Mouse (Mus musculus) urinary bladder, postnatal 4 days (tissue): ENCODE results near the gene Ube2f.

Experiments used
- DNase-seq, 2 experiments: peaks; one replicate each; pipeline ENCODE4 v3.0.0; 2021 to 2022; ENCODE audit warnings: low spot score in 2 of 2

The Ube2f gene

DNA sequence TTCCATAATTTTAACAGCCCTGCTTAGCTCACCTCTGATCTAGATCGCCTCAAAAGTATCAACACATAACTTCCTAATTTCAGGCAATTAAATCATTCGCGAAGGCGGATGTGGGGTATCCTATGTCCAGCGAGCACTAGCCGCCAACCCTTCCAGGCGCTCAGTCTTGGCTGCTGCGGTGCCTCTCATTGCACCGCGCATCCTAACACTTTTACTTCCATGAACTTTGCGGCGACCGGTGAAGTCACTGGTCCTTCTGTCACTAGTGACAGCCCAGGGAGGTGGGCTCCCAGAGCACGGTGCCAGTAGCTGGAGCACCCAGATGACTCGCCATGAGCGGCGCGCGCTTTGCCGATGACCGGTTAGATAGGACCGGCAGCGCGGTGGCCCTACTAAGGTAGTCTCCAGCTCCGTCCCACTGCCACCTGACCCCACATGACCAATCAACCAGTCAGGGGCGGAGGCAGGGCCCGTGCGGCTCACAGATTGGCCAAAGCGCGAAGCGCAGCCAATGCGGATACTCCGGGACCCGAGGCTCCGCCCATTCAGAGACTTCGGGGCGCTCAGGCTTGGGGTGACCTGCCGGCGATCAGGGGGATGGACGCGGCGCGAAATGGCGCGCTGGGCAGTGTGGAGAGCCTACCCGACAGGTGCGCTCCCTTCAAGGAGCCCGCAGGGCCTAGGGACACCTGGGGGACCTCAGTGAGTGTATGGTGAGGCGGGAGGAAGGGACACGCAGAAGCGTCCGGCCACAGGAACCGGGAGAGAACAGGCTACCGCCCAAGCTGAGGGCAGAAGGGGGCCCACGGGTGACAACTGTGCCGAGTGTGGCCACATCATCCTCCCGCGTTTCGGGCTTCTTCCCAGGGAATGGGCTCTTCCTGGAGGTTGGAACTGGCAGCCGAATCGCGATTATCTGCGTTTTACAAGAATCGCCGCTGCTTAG, 48.0 kb downstream of the Ube2f start, which contains the start of gene Scly:
TSS of gene Scly (plus strand) at position 540 of the 946 bp plus-strand sequence.
- DNase-seq, result peak; percentile 88 to 92

DNA sequence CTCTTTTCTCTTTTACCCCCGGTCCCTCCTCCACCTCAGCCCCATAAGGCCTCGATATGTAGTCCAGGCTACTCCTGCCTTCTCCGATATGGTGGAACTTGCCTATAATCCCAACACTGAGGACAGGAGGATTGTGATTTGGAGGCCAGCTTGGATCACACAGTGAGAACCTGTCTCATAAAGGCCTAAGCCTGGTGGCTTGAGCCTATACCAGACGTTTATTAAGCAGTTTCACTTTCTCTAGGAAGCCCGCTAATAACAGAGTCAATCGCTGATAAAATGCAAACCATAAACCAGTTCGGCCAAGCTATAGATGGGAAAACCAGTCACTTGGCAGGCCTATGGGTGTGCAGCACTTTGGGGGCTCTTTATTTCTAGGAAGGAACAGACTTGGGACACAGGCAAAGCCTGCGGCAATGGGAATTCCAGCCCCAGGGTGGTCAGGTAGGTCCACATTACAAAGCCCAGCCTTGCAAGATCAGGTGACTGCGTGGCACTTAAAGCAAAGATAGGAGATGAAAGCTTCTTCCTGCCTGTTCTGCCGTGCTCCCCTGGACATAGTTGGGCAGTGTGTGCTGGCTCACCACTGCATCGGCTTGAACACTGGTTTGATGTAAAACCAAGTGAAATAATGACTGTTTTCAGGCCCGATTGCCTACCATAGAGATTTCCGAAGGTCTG, 49.1 kb downstream of the Ube2f start:
- DNase-seq, result no peak

DNA sequence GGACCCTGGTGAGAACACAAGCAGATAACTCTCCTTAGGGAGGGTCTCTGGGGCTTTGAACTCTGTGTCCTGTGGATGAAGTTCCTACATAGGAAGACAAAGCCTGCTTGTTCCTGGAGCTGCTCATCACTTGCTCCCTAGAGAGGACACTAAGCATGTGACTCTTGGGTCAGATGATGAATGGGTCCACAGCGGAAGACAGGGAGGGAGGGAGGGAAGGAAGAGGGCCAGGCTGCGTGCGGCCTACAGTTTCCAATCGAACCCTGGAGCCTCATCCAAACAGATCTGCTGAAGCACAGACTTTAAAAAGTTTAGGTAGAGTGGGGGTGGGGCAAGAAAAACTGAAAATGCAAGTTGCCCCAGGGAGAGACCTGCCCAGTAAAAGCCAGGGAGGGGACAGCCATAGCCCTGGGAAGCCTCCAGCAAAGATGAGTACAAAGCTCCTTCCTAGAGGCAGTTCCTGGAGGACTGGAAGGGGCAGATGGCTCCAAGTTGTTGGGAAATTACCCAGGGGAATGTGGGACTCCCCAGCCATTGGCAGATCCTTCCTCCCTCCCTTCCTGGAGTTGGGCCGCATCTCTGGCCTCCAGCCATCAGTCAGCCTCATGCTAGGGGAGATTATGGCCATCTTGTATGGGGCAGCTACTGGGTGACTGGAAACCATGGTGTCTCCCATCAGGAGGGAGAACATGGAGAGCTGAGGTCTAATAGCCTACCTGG, 49.8 kb downstream of the Ube2f start:
- DNase-seq, result no peak

DNA sequence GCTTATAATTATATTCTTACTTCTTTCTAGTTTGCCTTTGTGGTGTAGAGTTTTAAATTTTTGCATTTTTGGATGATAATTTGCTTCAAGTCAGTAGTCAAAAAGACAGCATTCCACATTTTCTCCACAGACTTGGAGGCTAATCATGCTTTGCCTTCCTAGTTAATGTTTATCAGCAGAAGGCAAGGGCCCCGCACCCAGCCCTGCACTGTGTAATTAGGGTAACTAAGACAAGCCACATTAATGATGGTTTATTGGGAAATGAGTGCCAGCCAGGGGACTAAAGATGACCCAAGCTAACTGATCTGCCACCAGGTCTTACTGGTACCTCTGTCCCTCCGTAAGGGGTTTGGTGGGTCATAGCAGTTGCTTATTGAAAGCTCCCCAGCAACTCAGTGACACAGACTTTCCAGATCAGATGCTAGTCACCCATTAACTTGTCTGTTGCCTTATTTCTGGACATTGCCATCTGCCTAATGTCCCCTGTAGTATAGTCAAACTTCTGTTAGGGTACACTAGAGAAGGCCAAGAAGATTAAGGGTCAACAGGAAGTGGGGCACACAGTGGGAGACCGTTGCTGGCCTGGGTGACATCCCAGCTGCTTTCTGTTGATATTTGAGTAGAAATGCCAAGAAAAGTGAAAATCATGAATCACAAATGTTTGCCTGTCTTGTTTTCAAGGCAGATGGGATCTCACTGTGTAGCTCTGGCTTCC, 51.3 kb downstream of the Ube2f start:
- no peak for DNase-seq

DNA sequence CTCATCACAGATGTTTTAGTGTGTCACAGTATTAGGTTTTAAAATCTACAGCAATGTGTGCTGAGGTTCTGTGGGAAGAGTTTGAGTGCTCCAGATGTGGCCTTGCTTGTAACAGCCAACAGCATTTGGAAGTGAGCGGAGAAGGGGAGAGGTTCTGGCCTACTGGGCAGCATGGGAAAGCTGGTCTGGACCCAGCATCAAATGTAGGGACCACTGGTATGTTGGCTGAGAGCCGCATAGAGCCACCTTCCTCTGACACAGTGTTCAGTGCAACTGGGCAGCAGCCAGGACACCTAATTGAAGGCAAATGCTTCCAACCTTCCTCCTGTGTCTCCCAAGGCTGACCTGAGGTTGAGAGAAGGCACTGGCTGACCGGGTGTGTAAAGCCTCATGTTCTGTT, 51.9 kb downstream of the Ube2f start:
- no peak for DNase-seq

DNA sequence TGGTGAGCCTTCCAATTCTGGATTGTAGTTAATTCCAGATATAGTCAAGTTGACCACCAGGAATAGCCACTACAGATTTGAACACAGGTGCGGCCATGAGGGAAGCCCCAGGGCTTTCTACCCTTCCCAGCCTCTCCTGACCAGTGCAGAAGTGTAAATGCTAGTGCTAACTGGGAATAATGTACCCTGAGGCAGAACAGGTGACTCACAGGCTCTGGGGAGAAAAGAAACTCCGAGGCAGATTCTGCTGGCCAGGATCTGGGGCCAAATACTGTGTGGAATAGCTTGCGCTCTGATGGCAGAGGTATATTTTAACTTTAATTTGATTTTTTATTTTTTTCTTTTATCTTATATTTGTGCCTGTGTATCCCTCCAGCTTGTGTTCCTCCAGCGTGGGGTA, 54.5 kb downstream of the Ube2f start:
- DNase-seq, result no peak

DNA sequence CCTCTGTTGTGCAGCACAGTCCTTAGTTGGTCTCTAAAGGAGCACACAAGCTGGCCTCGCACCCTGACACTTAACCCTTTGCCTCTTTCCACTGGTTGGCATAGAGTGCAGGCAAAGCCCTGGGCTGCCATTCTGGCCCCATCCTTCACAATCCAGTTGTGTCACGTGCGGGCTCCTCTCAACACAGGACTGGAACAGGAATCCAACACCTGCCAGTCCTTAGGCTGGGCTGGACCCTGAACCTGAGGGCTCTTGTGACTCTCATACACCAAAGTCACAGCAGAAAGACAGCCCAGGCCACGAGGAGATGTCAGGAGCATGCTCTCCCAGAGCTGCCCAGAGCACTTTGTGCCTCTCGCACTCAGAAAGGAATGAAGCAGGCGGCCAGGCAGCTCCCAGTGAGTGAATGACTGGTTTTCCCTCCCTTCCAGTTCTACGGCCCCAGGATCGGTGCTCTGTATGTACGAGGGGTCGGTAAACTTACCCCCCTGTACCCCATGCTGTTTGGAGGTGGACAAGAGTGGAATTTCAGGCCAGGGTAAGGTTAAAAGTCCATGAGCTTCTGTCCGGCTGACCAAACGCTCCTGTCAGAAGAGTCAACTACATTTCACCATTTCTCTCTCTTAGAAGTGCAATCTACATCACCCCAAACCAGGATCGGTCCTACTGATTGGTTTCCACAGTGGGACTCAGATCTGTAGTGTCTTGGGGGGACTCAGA, 59.4 kb downstream of the Ube2f start:
- DNase-seq, result no peak

DNA sequence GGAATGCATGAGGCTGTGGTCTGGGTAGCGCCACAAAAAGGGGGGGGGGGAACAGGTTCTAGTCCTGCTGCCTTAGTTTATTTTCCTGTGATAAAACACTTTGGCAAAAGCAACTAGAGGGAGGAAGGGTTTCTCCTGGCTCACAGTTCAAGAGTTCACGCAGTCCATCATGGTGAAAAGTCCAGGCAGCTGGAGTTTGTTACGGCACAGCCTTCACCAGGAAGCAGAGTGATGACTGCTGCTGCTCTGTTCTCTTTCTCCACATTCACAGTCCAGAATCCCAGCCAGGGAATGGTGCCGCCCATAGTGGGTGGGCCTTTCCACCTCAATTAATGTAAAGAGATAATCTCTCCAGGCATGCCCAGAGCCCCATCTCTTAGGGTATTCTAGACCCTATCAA, 62.2 kb downstream of the Ube2f start:
- no peak for DNase-seq

DNA sequence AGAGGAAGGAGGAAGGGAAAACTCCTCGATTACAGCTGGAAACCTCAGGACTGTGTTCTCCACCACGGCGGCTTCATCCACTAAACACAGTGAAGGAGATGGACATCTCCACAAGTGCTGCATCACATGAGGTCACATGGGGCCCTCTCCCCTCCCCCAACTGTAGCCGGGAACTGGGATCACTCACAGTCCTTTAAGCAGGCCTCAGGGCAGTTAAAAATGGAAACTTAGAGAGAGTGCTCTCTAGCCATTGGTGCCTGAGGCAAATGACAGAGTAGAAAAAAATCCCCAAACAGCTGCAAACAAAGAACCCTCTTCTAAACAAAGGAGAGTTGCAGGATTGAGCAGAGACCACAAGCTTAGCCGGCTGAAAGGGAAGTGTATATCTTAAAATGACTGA, 63.1 kb downstream of the Ube2f start:
- no peak for DNase-seq

DNA sequence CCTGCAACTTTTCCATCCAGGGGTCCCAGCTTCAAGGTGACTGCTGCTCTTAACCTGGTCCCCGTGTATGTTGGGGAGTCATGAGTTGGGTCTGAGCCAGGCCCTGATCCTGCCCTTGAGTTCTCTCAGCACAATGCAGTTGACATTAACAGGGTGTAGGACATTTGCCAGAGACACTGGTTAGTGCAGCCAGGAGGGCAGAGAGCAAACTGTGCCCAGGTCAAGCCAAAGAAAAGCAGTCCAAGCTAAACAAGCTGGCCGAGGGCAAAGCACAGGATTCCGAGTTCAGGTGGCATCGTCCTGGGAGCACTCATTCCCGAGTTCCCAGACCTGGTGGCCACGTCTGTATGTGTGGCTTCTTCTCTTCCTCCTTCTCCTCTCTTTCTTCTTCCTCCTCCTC, 67.6 kb downstream of the Ube2f start:
- DNase-seq, result no peak

DNA sequence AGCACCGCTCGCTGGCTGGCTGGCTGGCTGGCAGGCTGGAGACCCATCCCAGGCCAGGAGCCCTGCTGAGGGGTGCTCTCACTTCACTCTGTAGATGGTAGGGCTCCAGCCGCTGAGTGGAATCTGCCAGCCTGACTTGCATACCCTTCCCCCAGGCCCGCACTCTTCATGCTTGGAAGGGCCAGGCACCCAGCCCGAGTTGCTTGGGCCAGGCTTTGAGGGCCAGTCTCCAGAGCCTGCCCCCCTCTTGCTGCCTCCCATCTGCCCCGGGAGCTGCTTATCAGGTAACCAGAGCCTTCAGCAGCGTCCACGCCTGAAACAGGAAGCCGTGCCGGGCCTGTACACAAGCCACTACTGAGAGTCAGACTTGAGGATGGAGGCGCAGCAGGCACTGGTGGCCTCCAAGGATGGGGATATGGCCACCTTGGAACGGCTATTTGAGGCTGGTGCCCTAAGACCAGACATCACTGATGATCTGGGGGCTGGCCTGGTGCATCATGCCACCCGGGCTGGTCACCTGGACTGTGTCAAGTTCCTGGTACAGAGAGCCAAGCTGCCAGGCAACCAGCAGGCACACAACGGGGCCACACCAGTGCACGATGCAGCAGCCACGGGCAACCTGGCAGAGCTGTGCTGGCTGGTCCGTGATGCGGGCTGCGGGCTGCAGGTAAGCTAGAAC, 71.8 kb downstream of the Ube2f start, which contains the start of gene Espnl:
TSS of gene Espnl (plus strand) at position 316 of the 679 bp plus-strand sequence.
- no peak for DNase-seq

DNA sequence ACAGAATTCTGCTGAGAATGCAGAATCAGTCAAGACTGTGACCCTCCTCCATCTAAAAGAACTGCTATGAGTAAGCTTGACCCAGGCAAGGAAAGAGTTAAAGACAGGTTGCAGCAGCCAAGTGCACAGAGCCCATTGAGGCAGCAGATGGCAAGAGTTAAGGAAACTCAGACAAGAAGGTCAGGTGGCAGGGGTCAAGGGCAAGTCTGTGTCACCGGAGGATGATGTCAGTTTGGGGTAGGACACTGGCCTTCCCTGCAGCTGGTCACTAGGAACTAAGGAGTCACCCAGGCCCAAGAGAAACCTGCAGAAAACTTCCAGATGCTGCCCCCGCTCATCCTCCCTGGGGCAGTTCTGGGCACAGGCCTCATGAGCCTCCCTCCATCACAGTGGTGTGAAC, 74.5 kb downstream of the Ube2f start:
- DNase-seq, result no peak

DNA sequence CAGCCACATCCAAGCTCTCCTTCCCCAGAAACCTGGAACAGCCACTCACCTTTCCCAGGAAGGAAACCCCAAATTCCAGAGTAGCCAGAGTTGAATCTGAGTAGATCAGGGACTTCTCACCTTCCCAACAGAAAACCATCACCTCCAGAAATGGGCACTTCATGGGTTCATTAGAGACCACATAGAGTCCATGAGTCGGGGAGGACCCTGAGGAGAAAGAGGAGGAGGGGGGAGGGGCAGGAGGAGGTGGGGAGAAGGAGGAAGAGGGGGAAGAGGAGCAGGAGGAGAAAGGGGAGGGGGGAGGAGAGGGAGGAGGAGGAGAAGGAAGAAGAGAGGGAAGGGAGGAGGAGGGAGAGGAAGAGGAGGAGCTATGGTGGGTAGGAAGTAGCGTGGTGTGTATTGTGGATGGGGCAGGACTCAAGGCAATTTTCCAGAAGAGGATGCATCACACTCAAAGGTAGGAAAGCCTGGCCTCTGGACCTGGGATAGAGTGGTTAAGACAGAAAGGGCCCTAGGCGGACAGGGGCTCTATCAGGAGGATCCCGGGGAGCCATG, 75.5 kb downstream of the Ube2f start:
- no peak for DNase-seq

DNA sequence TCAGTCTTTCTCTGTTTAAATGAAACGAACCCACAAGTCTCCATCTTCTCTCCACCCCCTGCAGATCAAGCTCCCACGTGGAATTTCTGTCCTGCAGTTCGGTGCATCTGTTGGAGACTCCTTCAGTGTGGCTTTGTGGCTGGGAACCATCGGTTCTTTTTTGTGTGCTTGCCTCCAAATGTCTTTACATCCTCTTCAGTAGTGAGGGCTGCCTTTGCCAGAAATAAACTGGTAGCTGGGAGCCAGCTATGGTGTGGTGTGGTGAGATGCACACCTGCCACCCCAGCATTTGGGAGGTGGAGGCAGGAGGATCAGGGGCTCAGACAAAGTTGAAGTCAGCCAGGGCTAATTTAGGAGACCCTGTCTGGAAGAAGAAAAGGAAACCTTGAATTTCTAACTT, 82.0 kb downstream of the Ube2f start:
- DNase-seq, result no peak

DNA sequence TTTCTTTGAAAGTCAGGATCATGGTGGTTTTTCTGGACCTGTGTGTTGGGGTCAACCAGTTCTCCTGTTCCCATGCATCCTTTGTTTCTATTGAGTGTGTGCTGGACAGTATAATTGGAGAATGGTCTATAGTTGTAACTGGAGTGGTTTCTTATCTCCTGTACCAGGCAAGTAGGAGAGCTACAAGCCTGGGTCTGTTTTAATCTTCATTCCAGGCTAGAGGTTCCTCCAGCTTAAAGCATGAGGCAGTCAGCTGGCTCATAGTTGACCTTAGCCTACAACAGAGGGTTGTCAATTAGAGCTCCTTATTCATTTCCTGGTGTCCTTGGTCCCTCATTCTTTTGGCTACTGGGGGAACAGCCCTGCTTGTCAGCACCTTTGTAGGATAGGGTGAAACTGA, 83.5 kb downstream of the Ube2f start:
- no peak for DNase-seq

DNA sequence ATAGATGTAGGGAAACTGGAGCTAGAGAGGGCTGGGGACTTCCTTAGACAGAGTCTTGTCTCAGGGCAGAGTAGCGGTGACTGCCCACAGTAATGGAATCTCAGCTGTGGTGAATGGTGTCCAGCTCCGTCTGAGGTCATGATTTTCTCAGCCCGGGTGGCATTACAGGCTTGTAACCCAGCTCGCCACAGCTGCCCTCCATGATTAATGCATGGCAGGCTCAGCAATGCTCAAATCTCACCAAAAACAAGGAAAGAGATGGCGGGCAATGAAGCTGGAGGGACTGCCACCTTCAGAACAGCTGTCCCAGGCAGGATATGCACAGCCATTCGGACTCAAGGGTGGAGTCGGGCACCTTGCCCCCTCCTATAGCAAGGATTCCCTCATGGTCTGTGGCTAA, 87.3 kb downstream of the Ube2f start:
- no peak for DNase-seq
